Mouse (Mus musculus): ENCODE measurements at regions not wholly inside any gene's neighbourhood (a gene's known extent, or its start where the extent isn't known, plus 50 kb on each side); places are given as distances from the start of the nearest gene placed in this dataset.

DNA sequence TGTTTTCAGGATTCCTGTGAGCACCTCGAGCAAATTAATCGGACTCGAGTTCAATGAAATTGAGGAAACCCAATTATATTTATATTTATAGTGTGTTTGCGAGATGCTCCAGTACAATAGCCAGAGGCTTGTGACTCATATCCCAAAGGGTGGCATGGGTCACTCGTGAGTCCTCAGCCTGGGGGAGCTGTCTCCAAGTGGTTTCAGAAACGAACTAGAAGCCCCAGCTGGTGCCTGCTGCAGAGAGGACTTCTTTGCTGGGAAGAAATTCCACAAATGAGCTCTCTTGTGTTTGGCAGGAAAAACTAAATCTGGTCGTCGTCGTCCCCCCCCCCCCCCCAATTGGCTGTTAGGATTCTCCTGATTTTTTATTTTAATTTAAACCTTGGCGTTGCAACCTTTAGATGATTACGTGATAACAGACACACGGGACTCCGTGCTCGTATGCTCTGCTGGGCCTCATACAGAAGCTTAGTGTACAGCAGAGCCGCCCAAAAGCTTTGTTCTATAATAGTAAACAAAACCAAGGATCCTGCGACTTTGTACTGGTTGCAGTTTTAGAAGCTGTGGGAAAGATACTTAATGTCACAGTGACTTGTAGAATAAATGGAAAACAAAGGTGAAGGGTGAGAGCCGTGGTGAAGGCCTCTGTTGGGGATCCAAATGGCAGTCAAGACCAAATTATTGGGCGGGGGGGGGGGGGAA lies 220.8 kb upstream of the Amigo2 start:
- intact Hi-C loops (cut with DNase I), result no loop called here

DNA sequence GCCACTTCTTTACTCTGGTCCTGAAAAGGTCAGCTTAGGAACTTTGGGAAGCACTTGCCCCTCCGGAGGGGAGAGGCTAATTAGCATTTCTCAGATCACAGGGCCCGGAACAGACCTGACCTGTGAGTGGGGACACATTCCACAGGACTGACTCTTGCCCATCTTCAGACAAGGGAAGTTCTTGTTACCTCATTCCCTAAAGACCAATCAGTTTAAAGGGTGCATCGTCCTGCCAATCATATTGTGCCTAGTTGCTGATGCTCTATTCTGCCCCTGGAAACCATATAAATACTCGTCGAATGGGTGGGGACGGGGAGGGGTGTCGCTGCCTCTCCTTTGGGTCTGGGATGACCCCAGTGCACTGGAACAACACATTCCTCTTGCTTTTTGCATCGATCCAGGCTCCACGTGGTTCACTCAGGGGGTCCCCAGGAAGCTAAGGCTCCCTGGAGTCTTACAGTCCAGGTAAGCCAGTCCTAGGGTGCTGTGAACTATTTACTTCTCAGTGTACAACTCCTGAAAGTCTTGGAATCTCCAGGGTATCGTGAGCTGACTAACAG lies 219.9 kb upstream of the Amigo2 start:
- intact Hi-C loops (cut with DNase I), result no loop called here
- DNase-seq (ENCODE audit: low spot score in 2 of 2), result no peak

More for the DNA sequence above, 220.8 kb upstream of the Amigo2 start:
- DNase-seq (ENCODE audit: low spot score in 2 of 2), result no peak

DNA sequence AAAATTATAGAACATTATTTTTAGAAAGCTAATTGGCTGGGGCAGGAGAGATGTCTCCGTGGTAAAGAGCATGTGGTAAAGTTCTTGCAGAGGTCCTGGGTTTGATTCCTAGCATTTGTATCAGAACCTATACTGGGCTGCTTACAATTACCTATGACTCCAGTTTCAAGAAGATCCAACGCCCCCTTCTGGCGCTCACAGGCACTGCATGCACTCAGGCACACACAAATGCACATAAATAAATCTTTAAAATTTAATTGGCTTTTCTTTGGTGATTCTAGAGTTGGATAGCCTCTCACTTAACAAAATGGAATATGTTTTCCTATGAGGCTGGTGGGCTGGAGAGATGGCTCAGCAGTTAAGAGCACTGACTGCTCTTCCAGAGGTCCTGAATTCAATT lies 219.0 kb upstream of the Amigo2 start:
- no peak for DNase-seq (ENCODE audit: low spot score in 2 of 2)
- intact Hi-C loops (cut with DNase I), result no loop called here

DNA sequence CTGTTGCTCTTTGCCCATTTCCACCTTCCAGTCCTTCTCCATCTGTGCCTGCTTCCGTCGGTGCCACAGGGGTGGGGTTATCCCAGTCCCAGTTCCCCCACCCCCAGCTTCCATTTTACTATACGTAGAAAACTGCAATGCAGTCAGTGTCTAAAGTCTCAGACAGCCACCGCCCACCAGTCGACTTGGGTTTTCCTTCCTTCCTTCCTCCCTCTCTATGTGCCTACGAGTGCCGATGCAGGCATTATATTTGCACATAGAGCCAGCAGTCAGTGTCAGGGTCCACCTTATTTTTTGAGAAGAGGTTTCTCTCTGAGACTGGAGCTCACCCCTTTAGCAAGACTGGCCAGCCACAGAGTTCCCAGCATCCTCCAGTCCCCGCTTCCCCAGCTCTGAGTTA lies 218.3 kb upstream of the Amigo2 start:
- intact Hi-C loops (cut with DNase I), result no loop called here
- no peak for DNase-seq (ENCODE audit: low spot score in 2 of 2)

DNA sequence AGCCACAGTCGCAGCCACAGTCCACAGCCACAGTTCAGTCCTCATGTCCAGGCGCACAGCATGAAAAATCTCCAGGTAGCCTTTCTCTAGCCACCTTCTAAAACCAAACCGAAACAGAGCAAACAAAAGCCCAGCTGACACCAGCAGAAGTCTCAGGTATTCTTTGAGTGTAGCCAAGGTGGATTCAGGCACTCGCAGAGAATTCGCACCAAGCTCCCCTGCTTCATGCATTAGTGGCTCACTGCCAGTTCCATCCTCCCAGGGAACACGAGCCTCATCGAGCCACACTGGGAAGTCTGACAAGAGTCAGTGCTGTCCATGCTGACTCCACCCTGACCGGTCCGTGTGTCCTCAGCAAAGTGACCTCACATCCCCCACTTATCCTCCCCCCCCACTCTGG lies 217.7 kb upstream of the Amigo2 start:
- intact Hi-C loops (cut with DNase I), result no loop called here

DNA sequence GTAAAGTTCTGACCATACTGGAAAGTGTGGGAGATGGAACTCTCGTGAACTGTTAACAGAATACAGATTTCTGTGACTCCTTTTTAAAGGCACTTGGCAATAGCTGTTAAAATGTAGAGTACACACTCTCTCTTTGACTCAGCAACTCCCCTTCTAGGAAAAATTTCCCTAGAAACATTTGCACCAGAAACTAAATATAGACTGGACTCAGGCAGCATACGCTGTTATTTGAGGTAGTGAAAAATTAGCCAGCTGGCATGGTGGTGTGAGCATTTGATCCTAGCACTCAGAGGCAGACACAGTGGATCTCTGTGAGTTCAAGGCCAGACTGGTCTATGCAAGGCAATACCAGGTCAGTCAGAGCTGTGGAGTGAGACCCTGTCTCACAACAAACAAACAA lies 215.5 kb upstream of the Amigo2 start:
- intact Hi-C loops (cut with DNase I), result no loop called here
- DNase-seq (ENCODE audit: low spot score in 2 of 2), result peak; percentile 22 to 31

More for the DNA sequence above, 217.7 kb upstream of the Amigo2 start:
- DNase-seq (ENCODE audit: low spot score in 2 of 2), result no peak

DNA sequence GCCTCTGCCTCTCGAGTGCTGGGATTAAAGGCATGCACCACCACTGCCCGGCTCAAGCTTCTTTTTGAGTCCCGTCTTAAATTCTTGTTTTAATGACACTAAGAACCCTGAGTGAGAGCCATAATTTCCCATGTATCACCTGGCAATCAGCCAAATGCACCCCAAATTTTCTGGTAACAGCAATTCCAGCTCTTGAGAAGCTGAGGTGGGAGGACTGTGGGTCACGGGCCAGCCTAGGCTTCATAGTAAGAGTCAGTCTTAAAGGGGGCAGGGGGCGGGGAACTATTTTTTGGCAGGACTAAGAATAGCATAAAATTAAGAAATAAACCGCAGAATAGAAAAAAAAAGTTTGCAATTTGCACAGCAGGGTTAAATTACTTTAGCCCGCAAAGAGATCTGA lies 214.9 kb upstream of the Amigo2 start:
- intact Hi-C loops (cut with DNase I), result no loop called here
- no peak for DNase-seq (ENCODE audit: low spot score in 2 of 2)

DNA sequence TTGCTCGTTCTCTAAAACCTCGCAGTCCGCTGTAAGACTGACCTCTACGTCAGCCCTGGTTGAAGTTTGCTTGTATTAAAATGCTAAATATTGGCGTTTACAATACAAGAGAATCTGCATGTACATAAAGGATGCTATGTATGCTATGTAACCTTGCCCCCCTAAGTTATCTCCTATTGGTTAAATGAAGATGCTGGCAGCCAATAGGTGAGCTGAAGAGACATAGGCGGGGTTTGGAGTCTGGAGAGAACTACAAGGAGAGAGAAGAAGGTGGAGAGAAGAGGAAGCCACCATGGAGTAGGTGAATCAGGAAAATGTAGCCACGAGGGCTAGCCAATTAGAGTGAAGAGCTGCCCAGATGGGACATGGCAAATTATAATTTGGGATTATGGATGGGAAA lies 214.0 kb upstream of the Amigo2 start:
- intact Hi-C loops (cut with DNase I), result no loop called here
- DNase-seq (ENCODE audit: low spot score in 2 of 2), result no peak

DNA sequence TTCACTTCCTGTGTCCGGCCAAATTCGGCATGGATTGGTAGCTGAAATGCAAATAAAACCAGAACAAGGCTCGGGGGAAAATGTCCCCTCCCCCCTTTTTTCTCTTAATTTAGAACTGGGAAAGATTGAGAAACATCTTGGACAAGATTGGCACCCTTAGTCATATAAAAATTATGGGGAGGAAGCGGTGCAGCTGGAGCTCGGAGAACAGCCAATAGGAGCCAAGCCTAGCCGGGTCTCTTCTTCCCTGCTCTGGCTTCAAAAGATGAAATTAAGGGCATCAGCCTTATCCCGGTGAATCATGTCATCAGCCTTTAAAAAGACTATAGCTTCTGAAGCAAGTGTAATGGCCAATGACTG lies 213.3 kb upstream of the Amigo2 start:
- intact Hi-C loops (cut with DNase I), result no loop called here
- no peak for DNase-seq (ENCODE audit: low spot score in 2 of 2)

DNA sequence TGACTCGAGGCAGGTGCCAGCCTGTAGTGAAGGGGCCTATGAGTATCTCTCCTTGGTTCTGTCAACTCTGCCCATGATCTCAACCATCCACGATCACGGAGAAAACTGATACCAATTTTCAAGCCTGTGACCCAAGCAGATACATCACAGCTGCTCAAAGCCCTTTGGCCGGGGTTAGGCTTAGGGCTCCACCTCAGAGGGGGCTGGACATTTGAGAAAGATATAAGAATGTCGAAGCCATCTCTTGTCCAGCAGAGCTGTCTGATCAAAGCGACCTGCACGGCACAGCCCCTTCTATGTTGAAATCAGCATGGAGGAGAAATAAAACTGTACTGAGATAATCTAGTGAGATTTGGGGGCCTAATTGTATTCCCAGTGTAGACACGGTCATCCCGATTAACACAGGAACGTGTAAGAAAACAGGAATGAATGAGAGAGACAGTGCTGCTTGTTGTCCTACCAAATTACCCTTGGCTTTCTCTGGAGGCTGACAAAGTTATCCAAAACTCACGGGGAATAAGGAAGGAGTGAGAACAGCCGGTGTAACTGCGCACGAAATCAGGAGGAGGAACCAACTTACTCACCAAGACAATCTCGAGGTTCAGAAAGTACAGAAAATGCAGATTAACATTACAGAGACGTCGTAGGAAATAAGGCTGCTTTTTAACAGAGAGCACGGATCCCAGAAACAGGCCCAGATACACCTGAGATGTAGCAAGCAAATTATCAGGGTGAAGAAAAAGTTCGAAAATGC lies 212.7 kb upstream of the Amigo2 start:
- intact Hi-C loops (cut with DNase I), result no loop called here
- no peak for DNase-seq (ENCODE audit: low spot score in 2 of 2)

DNA sequence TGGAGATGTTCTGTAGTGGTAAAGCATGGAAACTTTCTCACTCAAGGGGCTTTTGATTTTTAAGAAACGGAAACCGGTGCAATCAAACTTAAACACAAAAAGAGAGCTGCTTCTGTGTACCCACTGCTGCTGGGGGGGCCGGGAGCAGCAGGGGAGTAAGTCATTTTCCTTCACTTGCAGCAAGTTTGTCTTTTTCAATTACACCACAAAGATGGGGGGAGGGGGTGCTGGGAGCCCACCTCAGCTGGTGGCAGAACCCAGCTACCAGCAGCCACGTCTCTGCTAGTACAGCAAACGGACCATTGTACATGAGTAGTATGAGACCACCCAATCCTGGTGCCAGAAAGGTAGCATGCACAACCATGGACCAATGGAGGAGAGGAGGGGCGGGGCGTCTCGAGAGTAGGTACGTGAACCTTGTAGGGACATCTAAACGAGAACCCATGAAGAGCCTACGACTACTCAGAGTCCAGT lies 211.7 kb upstream of the Amigo2 start:
- DNase-seq (ENCODE audit: low spot score in 2 of 2), result no peak
- intact Hi-C loops (cut with DNase I), result no loop called here

DNA sequence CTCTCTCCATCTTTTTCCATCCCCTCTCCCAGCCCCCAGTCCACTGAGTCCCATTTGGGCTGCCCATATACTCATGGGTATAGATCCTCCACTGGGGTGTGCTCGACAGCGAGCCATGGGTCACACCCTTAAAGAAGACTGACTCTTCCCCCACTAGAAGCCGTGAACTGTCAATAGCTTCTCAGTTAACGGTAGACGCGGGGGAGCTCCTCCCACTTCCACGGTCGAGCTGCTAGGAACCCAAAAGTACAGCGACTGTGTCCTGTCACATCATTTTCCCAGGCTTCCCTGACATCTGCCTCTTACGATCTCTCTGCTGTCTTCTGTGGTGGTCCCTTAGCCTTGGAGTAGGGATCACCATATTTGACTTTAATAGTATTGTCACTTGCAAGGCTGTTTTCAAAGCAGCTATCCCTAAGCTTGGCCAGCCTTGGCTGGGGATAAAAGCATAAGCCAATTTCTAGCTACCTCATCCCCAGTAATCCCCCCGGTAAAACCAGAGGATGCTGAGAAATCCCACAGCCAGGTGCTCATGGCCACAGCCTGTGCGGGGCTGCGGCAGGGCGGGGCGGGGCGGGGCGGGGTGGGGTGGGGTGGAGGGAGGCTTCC lies 211.2 kb upstream of the Amigo2 start:
- intact Hi-C loops (cut with DNase I), result no loop called here
- DNase-seq (ENCODE audit: low spot score in 2 of 2), result no peak

DNA sequence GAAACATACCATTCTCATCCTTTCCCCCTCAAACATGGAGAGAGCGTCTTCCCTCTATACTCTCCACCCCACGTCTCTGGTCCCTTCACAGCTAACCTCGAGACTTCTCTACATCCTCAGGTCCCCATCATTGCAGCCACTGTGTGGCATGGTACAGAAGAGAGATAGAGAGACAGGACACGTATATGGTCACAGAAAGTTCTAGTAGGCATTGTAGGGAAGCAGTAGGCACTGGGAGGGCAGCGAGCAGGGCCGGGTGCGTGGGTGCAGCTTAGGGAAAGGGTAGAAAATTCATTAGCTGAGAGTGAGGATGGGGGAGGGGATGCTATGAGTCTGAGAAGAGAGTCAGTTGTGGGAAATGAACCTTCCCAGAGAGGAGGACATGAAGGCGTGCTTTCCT lies 210.4 kb upstream of the Amigo2 start:
- no peak for DNase-seq (ENCODE audit: low spot score in 2 of 2)
- intact Hi-C loops (cut with DNase I), result no loop called here

DNA sequence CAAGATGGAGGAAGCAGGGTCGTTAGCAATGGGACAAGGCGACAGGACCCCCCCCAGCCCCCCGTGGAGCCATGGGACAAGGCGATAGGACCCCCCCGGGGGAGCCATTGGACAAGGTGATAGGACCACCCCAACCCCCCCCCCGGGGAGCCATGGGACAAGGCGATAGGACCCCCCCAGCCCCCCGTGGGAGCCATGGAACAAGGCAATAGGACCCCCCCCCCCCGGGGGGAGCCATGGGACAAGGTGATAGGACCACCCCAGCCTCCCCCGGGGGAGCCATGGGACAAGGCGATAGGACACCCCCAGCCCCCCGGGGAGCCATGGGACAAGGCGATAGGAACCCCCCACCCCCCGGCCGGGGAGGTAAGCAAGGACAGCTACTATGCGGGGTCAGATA lies 209.9 kb upstream of the Amigo2 start:
- intact Hi-C loops (cut with DNase I), result no loop called here
- no peak for DNase-seq (ENCODE audit: low spot score in 2 of 2)

DNA sequence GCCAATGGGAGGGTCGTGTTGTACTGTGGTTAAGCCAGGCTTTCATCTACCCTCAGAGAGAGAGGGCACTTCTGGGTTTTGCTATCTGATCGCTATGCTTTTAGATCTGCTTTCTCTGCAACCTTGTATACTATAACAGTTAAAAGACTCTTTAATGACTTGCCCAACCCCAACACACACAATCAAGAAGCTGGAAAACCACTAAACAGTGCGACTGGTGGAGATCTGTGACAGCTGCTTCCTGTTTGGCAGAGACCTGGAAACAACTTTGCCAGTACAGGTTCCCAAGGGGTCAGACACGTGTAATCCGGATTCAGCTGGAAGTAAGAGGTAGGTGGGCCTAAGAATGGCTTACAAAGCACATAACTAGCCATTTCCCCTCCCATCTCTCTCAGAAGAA lies 208.6 kb upstream of the Amigo2 start:
- DNase-seq (ENCODE audit: low spot score in 2 of 2), result no peak
- intact Hi-C loops (cut with DNase I), result no loop called here

DNA sequence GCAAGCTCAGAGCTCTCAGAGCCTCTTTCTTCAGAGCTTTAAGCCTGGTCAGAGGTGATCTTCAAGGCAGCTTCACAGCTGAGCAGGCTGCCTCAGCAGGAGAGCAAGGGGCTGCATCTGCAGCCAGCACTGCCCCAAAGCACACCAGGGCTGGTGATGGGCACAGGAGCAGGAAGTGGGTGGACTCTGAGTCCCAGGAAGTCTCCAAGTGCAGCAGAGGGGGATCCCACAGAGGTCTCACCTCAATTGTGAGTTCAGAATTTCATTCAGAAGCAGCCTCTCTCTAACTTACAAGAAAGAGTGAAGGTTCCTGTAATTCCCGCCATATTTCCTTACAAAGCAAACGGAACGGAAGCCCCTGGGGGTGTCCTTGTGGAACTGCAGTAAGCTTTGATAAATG lies 202.6 kb upstream of the Amigo2 start:
- intact Hi-C loops (cut with DNase I), result no loop called here
- no peak for DNase-seq (ENCODE audit: low spot score in 2 of 2)

DNA sequence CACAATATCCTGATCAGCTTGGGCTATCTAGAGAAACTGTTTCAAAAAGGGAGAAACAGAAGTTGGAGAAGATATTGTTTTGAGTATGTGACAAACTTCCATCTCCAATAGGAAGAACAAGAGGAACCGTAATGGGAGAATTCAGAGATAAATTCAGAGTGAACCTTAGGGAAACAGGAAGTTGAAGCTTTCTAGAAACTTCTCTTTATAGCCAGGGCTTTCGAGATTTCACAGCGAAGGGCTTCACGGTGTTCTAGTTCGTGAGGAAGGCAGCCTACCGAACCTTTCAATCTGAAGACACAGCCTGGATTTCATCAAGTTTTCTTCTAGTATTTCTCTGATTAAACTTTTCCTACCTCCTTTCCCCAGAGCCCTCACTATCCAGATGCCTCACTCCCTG lies 201.9 kb upstream of the Amigo2 start:
- intact Hi-C loops (cut with DNase I), result no loop called here
- DNase-seq (ENCODE audit: low spot score in 2 of 2), result no peak

DNA sequence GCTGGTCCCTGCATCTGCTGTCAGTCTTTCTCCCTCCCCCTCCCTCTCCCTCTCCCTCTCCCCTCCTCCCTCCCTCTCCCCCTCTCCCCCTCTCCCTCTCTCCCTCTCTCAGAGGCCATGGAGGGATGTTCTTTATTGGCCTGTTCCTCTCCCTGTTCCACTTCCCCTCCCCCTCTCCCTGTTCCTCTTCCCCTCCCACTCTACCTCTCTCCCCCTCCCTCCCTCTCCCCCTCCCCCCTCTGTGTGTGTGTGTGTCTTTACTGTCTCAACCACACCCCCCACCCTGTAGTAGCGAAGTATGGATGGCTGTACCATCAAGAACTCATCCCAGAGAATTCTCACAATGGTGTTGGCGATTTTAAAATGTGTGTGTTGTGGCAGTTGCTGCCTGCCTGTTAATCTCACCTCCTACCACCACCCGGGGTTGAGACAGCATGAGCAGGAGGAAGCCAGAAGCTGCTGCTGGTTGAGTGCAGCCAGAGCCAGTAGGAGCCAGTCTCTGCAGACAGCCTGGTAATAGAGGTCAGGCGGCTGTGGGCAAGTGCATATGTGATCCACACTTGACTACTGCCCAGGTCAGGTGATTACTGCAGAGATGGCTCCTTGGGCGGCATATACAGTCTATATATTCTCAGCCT lies 201.3 kb upstream of the Amigo2 start:
- no peak for DNase-seq (ENCODE audit: low spot score in 2 of 2)

DNA sequence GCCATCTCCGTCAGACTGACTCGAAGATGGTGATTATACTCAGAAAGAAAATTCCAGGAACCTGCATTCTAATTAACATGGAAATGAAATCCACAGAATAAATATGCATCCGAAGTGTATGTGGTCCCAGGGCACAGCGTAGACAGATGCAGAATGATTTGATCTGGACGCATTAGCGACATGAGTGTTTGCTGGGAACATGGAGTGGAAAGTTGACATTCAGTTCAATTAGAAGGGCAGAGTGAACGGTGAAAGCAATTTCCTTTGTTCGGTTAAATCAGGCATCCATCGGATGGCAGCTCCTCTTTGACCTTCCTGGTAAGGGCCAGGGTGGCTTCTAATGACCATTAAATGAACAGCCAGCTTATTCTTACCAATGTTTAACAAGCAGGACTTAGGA lies 199.1 kb upstream of the Amigo2 start:
- no peak for DNase-seq (ENCODE audit: low spot score in 2 of 2)
- intact Hi-C loops (cut with DNase I), result no loop called here

More for the DNA sequence above, 201.3 kb upstream of the Amigo2 start:
- intact Hi-C loops (cut with DNase I), result no loop called here

DNA sequence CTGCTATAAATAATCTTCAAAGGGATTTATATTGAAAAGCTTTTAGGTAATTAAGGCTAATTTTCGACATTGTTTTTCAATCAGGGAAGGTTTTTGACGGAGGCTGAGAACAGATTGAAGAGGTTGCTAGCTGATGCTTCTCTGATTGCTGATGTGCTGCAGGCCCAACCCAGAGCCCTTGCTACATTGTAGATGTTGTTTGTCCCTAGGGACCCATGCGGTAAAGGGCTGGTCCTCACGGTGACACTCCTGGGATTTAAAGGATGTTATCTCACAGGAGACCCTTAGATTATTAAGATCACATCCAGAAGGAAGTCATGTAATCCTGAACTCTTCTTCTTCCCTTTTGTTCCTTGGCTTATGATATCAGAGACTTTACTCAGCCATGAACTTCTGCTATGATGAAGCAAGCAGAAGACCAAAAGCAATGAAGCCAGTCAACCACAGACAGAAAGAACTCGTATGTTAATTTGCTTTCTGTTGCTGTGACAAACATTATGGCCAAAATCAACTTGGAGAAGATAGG lies 191.2 kb upstream of the Amigo2 start:
- DNase-seq (ENCODE audit: low spot score in 2 of 2), result no peak
- intact Hi-C loops (cut with DNase I), result no loop called here
